Mouse (Mus musculus): ENCODE measurements around the gene Six5. TPM values are rescaled to one million over a fixed set of nuclear protein-coding genes. Genes with fewer than 3 reads are reported as not detected.

The Six5 gene
- 2.3 and 2.5 TPM in 2 replicates for polyA plus RNA-seq (2014; fragmentation: Nextera tagmentation; extraction: Ambion mirVana)

DNA sequence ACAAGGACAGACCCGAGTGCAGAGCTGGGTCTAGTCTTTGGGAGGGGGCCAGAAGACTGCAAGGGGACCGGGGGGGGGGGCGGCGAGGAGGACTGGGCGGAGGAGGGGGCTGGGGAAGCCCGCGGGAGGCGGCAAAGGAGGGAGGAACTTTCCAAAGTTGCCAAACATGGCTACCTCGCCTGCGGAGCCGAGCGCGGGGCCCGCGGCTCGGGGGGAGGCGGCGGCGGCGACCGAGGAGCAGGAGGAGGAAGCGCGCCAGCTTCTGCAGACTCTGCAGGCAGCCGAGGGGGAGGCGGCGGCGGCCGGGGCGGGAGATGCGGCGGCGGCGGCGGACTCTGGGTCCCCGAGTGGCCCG lies at the start of gene Six5:
TSS of gene Six5 (plus strand) at position 124 of the 355 bp plus-strand sequence.
- Histone ChIP-seq H3K27ac (peak within 1 kb of the TSS; percentile 70), H3K9ac (peak within 1 kb of the TSS; percentile 63), H3K9me3 (ENCODE audit: control insufficient read depth, low read length) (no peaks in the 10 kb centered on the region), H3K4me2 (replicated peaks) (peak within 1 kb of the TSS; percentile 94), H3K4me3 (replicated peaks; ENCODE audit: low read length) (peak within 1 kb of the TSS; percentile 52), H3K27me3 (ENCODE audit: control insufficient read depth, insufficient read depth, low read length) (peaks cover 30% of the 10 kb centered on the region), H3K36me3 (replicated peaks; ENCODE audit: control insufficient read depth, insufficient read depth) (peaks cover 29% of the 10 kb centered on the region), H3K4me1 (replicated peaks; ENCODE audit: control insufficient read depth, insufficient read depth, low read length) (peaks cover 28% of the 10 kb centered on the region; the same call in 1 of the 2 replicates)
- 2% methylated on average over 27 of the region's 36 CpGs for WGBS
- DNase-seq (ENCODE audit: low spot score) = no peak
- ATAC-seq (ENCODE audit: low FRiP score) = no peak

DNA sequence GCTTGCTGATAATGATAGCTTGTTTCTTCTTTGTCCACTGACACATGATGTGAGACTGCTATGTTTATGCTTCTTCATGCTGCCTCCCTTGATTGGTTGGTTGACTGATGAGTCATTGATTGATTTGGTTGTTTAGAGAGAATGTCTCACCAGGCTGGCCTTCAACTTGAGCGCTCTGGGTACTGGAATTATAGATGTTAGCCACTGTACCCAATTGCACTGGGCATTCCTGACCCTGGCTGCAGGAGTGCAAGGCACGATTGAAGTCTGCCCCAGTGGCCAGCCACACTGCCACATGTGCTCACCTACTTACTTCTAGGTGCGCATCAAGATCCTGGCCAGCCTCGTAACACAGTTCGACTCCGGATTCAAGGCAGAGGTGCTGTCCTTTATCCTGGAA lies 49.8 kb upstream of the Six5 start:
- Histone ChIP-seq H3K4me3 (replicated peaks; ENCODE audit: low read length) (no peak overlapping the region), H3K9ac (no peak overlapping the region), H3K27ac (no peak overlapping the region), H3K36me3 (replicated peaks; ENCODE audit: control insufficient read depth, insufficient read depth) (peaks cover 99% of the 10 kb centered on the region), H3K4me2 (replicated peaks) (no peak overlapping the region), H3K4me1 (replicated peaks; ENCODE audit: control insufficient read depth, insufficient read depth, low read length) (no peaks in the 10 kb centered on the region), H3K9me3 (ENCODE audit: control insufficient read depth, low read length) (no peaks in the 10 kb centered on the region), H3K27me3 (ENCODE audit: control insufficient read depth, insufficient read depth, low read length) (no peaks in the 10 kb centered on the region)
- 96% methylated on average over 6 of the region's 6 CpGs for WGBS
- ATAC-seq (ENCODE audit: low FRiP score) = no peak
- no peak for DNase-seq (ENCODE audit: low spot score)

DNA sequence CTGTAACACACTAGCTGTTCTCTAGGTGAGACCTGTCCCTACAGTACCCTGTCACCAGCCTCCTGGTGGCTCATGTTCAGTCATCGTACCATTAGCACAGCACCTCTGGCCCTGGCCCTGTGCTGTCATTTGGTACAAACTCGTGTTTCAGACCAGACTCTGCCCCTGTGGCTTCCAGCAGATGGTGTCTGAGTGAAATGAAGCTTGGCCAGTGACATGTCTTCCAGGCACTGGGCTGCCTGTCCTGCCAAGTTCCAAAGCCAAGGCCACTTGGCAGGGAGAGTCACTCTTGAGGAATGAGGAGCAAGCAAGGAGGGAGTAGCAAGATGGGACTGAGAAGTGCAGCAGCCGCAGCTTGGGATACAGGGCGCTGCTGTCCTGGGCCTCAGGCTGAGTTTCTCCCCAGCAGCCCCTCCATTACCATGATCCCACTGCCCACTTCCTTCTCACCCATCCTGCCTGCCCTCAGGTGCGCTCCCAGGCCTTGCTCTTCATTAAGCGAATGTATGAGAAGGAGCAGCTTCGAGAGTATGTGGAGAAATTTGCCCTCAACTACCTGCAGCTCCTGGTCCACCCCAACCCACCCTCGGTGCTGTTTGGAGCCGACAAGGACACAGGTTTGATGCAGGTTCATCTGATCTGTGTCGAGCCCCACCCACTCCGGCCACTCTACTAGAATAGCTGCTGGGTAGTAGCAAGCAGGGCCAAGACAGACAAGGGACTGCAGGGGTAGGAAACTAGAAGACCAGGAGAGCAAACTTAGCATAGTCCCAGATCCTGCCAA lies 47.9 kb upstream of the Six5 start:
- H3K4me3 ChIP-seq (replicated peaks; ENCODE audit: low read length) = no peak overlapping the region
- no peaks in the 10 kb centered on the region for H3K27me3 ChIP-seq (ENCODE audit: control insufficient read depth, insufficient read depth, low read length)
- WGBS = 92% methylated on average over 11 of the region's 11 CpGs
- H3K9ac ChIP-seq = no peak overlapping the region
- ATAC-seq (ENCODE audit: low FRiP score) (no peak), DNase-seq (ENCODE audit: low spot score) (no peak)
- H3K9me3 ChIP-seq (ENCODE audit: control insufficient read depth, low read length) = no peaks in the 10 kb centered on the region
- no peak overlapping the region for H3K4me2 ChIP-seq (replicated peaks)
- H3K4me1 ChIP-seq (replicated peaks; ENCODE audit: control insufficient read depth, insufficient read depth, low read length) = no peaks in the 10 kb centered on the region
- H3K27ac ChIP-seq = no peak overlapping the region
- H3K36me3 ChIP-seq (replicated peaks; ENCODE audit: control insufficient read depth, insufficient read depth) = peaks cover 99% of the 10 kb centered on the region

DNA sequence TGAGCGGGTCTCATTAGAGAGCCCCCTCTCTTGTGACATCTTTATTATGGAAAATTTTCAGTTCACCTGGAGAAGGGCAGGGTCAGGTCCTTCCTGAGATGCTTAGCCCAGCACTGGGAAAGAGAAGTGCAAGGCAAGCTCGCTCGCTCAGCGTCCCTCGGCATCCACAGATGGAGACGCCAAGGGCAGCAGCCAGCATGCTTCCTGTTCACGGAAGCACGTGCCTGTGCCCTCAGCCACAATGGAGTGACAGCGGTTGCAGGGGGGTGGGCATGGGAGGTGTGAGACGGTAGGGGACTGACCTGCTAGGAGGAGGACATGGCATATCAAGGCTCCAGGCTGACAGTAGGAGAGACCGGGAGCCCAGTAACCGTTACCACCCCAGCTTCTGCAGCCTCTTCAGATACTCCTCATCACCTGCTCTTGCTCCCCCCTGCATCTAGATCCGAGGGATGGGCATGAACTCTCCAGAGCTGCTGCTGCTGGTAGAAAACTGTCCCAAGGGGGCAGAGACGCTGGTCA lies 46.3 kb upstream of the Six5 start:
- Histone ChIP-seq H3K9me3 (ENCODE audit: control insufficient read depth, low read length) (no peaks in the 10 kb centered on the region), H3K4me3 (replicated peaks; ENCODE audit: low read length) (no peak overlapping the region), H3K27ac (no peak overlapping the region), H3K4me1 (replicated peaks; ENCODE audit: control insufficient read depth, insufficient read depth, low read length) (no peaks in the 10 kb centered on the region), H3K27me3 (ENCODE audit: control insufficient read depth, insufficient read depth, low read length) (no peaks in the 10 kb centered on the region), H3K9ac (no peak overlapping the region), H3K4me2 (replicated peaks) (no peak overlapping the region), H3K36me3 (replicated peaks; ENCODE audit: control insufficient read depth, insufficient read depth) (peaks cover 96% of the 10 kb centered on the region)
- no peak for ATAC-seq (ENCODE audit: low FRiP score)
- DNase-seq (ENCODE audit: low spot score) = no peak
- WGBS = 89% methylated on average over 14 of the region's 14 CpGs

DNA sequence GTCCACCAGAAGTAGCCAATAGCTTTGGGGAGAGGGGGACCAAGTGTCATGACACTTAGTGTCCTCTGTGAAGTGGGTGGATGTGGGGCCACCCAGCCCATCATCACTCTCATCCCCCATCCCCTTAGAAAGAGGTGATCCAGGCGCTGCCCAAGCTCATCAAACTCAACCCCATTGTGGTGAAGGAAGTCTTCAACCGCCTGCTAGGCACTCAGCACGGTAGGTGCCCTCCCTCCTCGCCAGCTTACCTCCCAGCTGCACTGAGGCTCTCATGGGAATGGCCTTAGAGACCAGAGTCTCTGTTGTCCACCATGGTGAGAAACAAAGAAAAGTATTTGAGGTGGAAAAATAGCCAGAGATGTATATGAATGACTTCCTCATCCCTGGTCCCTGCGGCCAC lies 45.1 kb upstream of the Six5 start:
- Histone ChIP-seq H3K4me1 (replicated peaks; ENCODE audit: control insufficient read depth, insufficient read depth, low read length) (no peaks in the 10 kb centered on the region), H3K27ac (no peak overlapping the region), H3K4me3 (replicated peaks; ENCODE audit: low read length) (no peak overlapping the region), H3K27me3 (ENCODE audit: control insufficient read depth, insufficient read depth, low read length) (no peaks in the 10 kb centered on the region), H3K36me3 (replicated peaks; ENCODE audit: control insufficient read depth, insufficient read depth) (peaks cover 85% of the 10 kb centered on the region), H3K4me2 (replicated peaks) (no peak overlapping the region), H3K9ac (no peak overlapping the region), H3K9me3 (ENCODE audit: control insufficient read depth, low read length) (no peaks in the 10 kb centered on the region)
- DNase-seq (ENCODE audit: low spot score) = no peak
- WGBS = 93% methylated on average over 5 of the region's 5 CpGs
- ATAC-seq (ENCODE audit: low FRiP score) = no peak

DNA sequence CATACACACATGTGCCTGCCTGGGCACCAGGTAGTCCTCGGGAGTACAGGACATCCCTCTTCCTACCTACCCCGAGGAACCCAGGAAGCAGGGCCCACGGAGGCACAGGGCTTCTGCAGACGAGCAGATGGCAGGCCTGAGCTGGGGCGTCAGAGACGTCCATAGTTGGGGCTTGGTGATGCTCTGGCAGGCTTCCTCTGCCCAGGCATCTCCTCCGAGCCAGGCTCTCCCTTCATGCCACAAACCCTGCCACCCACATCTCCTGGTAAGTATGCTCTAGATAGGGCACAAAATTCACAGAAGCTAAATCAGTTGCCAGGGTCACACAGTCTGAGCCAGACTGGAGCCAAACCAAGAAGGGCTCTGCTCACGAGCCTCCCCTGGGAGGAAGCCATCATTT lies 44.2 kb upstream of the Six5 start:
- DNase-seq (ENCODE audit: low spot score) = no peak
- 91% methylated on average over 8 of the region's 8 CpGs for WGBS
- H3K4me3 ChIP-seq (replicated peaks; ENCODE audit: low read length) = no peak overlapping the region
- peaks cover 76% of the 10 kb centered on the region for H3K36me3 ChIP-seq (replicated peaks; ENCODE audit: control insufficient read depth, insufficient read depth)
- no peaks in the 10 kb centered on the region for H3K27me3 ChIP-seq (ENCODE audit: control insufficient read depth, insufficient read depth, low read length)
- no peaks in the 10 kb centered on the region for H3K4me1 ChIP-seq (replicated peaks; ENCODE audit: control insufficient read depth, insufficient read depth, low read length)
- H3K9ac ChIP-seq = no peak overlapping the region
- H3K4me2 ChIP-seq (replicated peaks) = no peak overlapping the region
- H3K9me3 ChIP-seq (ENCODE audit: control insufficient read depth, low read length) = no peaks in the 10 kb centered on the region
- no peak overlapping the region for H3K27ac ChIP-seq
- no peak for ATAC-seq (ENCODE audit: low FRiP score)

DNA sequence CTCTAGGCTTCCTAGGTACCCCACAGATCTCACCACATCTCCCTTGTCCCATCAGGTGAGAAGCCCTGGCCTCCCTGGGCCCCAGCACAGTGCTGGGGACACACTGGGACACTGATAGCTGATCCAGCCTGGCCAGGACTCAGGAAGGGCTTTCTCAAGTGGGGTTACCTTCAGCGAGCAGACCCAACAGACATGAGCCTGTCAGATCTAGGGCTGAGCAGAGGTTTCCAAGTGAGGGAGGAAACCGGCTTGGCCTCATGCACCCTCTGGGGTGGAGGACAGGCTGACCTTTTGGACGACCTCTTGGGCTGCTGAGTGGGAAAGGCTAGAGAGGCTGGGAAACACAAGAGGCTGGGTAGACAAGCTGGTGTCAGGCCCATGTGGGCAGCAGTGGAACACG lies 43.2 kb upstream of the Six5 start:
- H3K9me3 ChIP-seq (ENCODE audit: control insufficient read depth, low read length) = no peaks in the 10 kb centered on the region
- H3K9ac ChIP-seq = no peak overlapping the region
- no peak for DNase-seq (ENCODE audit: low spot score)
- H3K4me3 ChIP-seq (replicated peaks; ENCODE audit: low read length) = no peak overlapping the region
- no peaks in the 10 kb centered on the region for H3K4me1 ChIP-seq (replicated peaks; ENCODE audit: control insufficient read depth, insufficient read depth, low read length)
- H3K36me3 ChIP-seq (replicated peaks; ENCODE audit: control insufficient read depth, insufficient read depth) = peaks cover 66% of the 10 kb centered on the region
- no peaks in the 10 kb centered on the region for H3K27me3 ChIP-seq (ENCODE audit: control insufficient read depth, insufficient read depth, low read length)
- ATAC-seq (ENCODE audit: low FRiP score) = no peak
- no peak overlapping the region for H3K27ac ChIP-seq
- no peak overlapping the region for H3K4me2 ChIP-seq (replicated peaks)
- 75% methylated on average over 4 of the region's 4 CpGs for whole genome bisulfite sequencing

DNA sequence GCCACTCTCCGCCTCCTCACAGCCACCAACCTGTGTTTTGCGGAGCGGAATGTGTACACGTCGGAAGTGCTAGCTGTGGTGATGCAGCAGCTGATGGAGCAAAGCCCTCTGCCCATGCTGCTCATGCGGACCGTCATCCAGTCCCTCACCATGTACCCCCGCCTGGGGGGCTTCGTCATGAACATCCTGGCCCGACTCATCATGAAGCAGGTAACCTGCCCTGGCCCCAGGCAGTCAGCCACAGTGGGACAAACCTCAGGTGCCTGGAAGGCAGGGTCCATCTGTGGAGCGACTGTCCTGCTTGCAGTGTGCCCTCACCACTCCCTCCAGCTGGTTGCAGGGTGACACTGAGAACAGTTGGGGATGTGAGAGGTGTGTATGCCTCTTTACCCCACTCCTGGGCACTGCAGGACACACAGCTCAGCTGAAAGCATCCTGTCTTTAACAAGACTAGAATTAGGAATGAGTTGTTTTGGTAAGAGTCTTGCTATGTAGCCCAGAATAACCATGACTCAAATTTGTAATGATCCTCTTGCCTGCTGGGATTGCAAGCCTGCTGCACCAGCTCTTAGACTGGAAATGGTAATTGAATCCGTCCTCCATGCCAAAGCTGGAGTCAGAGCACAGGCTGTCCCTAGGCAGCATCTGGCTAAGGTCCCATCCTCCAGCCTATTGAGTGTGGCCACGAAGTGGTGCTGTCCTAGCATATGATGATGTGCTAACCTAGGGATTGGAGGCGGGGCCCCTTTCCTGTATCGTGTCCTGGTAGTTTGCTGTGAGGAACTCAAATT lies 41.9 kb upstream of the Six5 start:
- Histone ChIP-seq H3K4me1 (replicated peaks; ENCODE audit: control insufficient read depth, insufficient read depth, low read length) (no peaks in the 10 kb centered on the region), H3K4me2 (replicated peaks) (no peak overlapping the region), H3K4me3 (replicated peaks; ENCODE audit: low read length) (no peak overlapping the region), H3K36me3 (replicated peaks; ENCODE audit: control insufficient read depth, insufficient read depth) (peaks cover 52% of the 10 kb centered on the region), H3K9ac (no peak overlapping the region), H3K27me3 (ENCODE audit: control insufficient read depth, insufficient read depth, low read length) (no peaks in the 10 kb centered on the region), H3K27ac (no peak overlapping the region), H3K9me3 (ENCODE audit: control insufficient read depth, low read length) (no peaks in the 10 kb centered on the region)
- 92% methylated on average over 15 of the region's 15 CpGs for WGBS
- no peak for DNase-seq (ENCODE audit: low spot score)
- no peak for ATAC-seq (ENCODE audit: low FRiP score)

DNA sequence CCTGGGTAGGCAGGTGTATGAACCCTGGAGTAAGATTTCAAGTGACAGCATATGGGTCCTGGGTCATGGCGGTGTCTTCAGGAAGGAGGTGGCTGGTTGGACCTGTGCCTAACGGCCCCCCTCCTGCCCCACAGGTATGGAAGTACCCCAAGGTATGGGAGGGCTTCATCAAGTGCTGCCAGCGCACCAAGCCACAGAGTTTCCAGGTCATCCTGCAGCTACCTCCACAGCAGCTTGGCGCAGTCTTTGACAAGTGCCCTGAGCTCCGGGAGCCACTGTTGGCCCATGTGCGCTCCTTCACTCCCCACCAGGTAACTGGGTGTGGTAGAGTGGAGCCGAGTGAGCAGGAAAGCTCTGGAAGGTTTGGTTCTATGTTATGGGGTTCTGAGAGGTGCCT lies 41.3 kb upstream of the Six5 start:
- no peaks in the 10 kb centered on the region for H3K9me3 ChIP-seq (ENCODE audit: control insufficient read depth, low read length)
- peaks cover 46% of the 10 kb centered on the region for H3K36me3 ChIP-seq (replicated peaks; ENCODE audit: control insufficient read depth, insufficient read depth)
- no peaks in the 10 kb centered on the region for H3K27me3 ChIP-seq (ENCODE audit: control insufficient read depth, insufficient read depth, low read length)
- DNase-seq (ENCODE audit: low spot score) (no peak), ATAC-seq (ENCODE audit: low FRiP score) (no peak)
- H3K9ac ChIP-seq = no peak overlapping the region
- H3K4me1 ChIP-seq (replicated peaks; ENCODE audit: control insufficient read depth, insufficient read depth, low read length) = no peaks in the 10 kb centered on the region
- 91% methylated on average over 7 of the region's 7 CpGs for WGBS
- no peak overlapping the region for H3K4me2 ChIP-seq (replicated peaks)
- H3K4me3 ChIP-seq (replicated peaks; ENCODE audit: low read length) = no peak overlapping the region
- no peak overlapping the region for H3K27ac ChIP-seq
